Mouse (Mus musculus): ENCODE results near the gene Cdc123. TPM values are rescaled to one million over a fixed set of nuclear protein-coding genes. Genes with fewer than 3 reads are reported as not detected.

Gene Cdc123
- total and polyA plus RNA-seq, 2 experiments from 2014 or later: 72.9 to 233 TPM

DNA sequence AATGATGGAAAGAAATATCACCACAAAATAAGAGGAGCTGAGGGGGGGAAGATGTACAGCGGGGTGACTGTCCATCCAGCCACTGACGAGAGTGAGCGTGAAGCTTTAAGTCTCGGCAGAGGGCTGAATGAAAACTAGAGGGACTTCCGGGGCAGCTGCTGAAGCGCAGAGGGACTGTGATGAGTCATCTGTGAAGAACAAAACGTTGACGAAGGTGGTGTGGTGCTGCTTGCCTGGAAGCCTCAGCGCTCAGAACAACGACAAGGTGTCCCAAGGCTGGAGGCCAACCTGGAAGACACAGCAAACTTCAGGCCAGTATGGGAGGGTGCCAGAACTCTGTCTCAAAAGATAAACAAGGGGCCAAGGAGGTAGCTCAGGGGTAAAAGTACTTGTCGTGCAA, 4.1 kb downstream of the Cdc123 start:
- no peaks in the 10 kb centered on the region for H3K27me3 ChIP-seq (ENCODE audit: insufficient read depth, low read length)
- H3K4me2 ChIP-seq (ENCODE audit: low read depth, low read length, poor library complexity, severe bottlenecking): no peak overlapping the region
- ATAC-seq (ENCODE audit: low FRiP score) (no peak), DNase-seq (ENCODE audit: low spot score) (no peak)
- no peaks in the 10 kb centered on the region for H3K4me1 ChIP-seq (ENCODE audit: insufficient read depth, low read length)
- no peak overlapping the region for H3K9ac ChIP-seq (replicated peaks; ENCODE audit: low read length, poor library complexity, severe bottlenecking)
- peaks cover 22% of the 10 kb centered on the region for H3K36me3 ChIP-seq (ENCODE audit: insufficient read depth, low read length)
- 96% methylated on average over 11 of the region's 11 CpGs for WGBS
- H3K9me3 ChIP-seq (ENCODE audit: low read length): no peaks in the 10 kb centered on the region
- no peak overlapping the region for H3K4me3 ChIP-seq (ENCODE audit: low read depth, low read length)
- TF ChIP-seq CTCF (IDR thresholded peaks at IDR 0.05): no peak
- no peak overlapping the region for H3K27ac ChIP-seq (ENCODE audit: low read depth, low read length)

DNA sequence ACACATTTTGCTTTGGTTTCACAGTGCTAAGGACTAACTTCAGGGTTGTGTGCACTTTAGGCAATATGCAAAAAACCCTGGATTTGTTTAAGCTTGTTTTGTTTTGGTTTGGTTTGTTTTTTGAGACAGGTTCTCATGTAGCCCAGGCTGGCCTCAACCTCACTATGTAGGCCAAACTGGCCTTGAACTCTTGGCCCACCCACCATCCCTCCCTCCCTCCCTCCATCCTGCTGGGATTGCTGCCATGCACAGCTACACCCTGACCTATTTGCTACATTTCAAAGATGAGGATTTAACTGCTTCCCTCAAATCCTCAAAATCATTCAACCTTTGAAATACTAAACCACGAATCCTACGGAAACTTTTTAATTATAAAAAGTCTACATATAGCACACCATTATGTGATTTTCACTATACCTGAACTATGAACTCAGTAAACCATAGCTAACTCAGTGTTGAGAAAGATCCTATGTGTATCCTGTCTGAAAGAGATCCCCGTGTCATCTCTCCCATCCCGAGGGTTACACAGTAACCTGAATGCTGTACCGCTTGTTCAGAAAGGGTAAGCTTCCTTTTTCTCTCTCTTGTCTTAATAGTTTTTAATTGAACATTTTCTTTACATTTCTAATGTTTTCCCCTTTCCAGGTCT, 19.6 kb downstream of the Cdc123 start:
- H3K4me1 ChIP-seq (ENCODE audit: insufficient read depth, low read length): no peaks in the 10 kb centered on the region
- peaks cover 16% of the 10 kb centered on the region for H3K36me3 ChIP-seq (ENCODE audit: insufficient read depth, low read length)
- no peak overlapping the region for H3K4me2 ChIP-seq (ENCODE audit: low read depth, low read length, poor library complexity, severe bottlenecking)
- H3K4me3 ChIP-seq (ENCODE audit: low read depth, low read length): no peak overlapping the region
- H3K9ac ChIP-seq (replicated peaks; ENCODE audit: low read length, poor library complexity, severe bottlenecking): no peak overlapping the region
- H3K27ac ChIP-seq (ENCODE audit: low read depth, low read length): no peak overlapping the region
- WGBS: 95% methylated on average over 5 of the region's 5 CpGs
- no peak for ATAC-seq (ENCODE audit: low FRiP score)
- TF ChIP-seq CTCF (IDR thresholded peaks at IDR 0.05): no peak
- DNase-seq (ENCODE audit: low spot score): no peak
- no peaks in the 10 kb centered on the region for H3K27me3 ChIP-seq (ENCODE audit: insufficient read depth, low read length)
- no peaks in the 10 kb centered on the region for H3K9me3 ChIP-seq (ENCODE audit: low read length)

DNA sequence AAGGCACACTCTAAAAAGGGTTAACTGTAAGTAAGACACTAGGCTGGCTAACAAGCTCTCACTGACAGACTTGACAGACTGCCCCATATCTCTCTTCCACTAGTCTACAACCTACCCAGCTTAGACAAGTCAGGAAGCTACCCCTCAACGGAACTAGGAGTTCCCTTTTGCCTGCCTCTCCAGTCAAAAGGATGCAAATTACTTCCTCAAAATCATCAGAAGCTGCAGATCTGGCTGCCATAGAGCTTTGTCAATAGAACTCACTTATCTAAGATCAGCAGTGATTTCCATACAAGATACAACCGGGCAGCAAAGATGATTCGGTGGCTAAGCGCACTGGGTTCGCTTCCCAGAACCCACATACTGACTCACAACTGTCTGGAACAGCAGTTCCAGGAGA, 20.3 kb downstream of the Cdc123 start:
- ATAC-seq (ENCODE audit: low FRiP score) (no peak), DNase-seq (ENCODE audit: low spot score) (no peak)
- H3K27ac ChIP-seq (ENCODE audit: low read depth, low read length): no peak overlapping the region
- H3K4me1 ChIP-seq (ENCODE audit: insufficient read depth, low read length): no peaks in the 10 kb centered on the region
- no peak for TF ChIP-seq CTCF (IDR thresholded peaks at IDR 0.05)
- 87% methylated on average over 5 of the region's 5 CpGs for WGBS
- H3K4me3 ChIP-seq (ENCODE audit: low read depth, low read length): no peak overlapping the region
- peaks cover 21% of the 10 kb centered on the region for H3K36me3 ChIP-seq (ENCODE audit: insufficient read depth, low read length)
- H3K9me3 ChIP-seq (ENCODE audit: low read length): no peaks in the 10 kb centered on the region
- H3K4me2 ChIP-seq (ENCODE audit: low read depth, low read length, poor library complexity, severe bottlenecking): no peak overlapping the region
- no peak overlapping the region for H3K9ac ChIP-seq (replicated peaks; ENCODE audit: low read length, poor library complexity, severe bottlenecking)
- H3K27me3 ChIP-seq (ENCODE audit: insufficient read depth, low read length): no peaks in the 10 kb centered on the region

DNA sequence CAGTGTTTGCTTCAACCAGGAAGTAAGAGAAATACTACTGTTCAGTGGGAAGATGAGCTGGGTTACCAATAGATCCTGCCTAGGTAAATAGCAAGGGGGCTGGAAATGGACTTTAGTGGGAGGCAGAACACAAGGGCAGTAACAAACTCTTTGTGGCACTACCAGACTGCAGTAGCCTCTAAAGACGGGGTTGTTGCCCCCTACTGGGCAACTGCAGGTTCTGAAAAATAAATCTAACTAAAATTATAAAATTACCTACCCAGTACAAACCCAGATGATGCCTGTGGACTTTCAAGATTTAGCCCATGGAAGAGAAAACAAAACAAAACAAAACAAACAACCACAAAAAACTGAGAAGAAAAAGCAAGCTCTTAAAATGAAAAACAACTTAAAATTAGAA, 20.8 kb downstream of the Cdc123 start:
- no peak overlapping the region for H3K27ac ChIP-seq (ENCODE audit: low read depth, low read length)
- no peaks in the 10 kb centered on the region for H3K9me3 ChIP-seq (ENCODE audit: low read length)
- no peaks in the 10 kb centered on the region for H3K27me3 ChIP-seq (ENCODE audit: insufficient read depth, low read length)
- no peak overlapping the region for H3K9ac ChIP-seq (replicated peaks; ENCODE audit: low read length, poor library complexity, severe bottlenecking)
- H3K4me2 ChIP-seq (ENCODE audit: low read depth, low read length, poor library complexity, severe bottlenecking): no peak overlapping the region
- H3K4me1 ChIP-seq (ENCODE audit: insufficient read depth, low read length): no peaks in the 10 kb centered on the region
- peak; percentile 38 for DNase-seq (ENCODE audit: low spot score)
- no peak for ATAC-seq (ENCODE audit: low FRiP score)
- WGBS: 15% methylated on average over 1 of the region's 1 CpGs
- H3K36me3 ChIP-seq (ENCODE audit: insufficient read depth, low read length): peaks cover 21% of the 10 kb centered on the region
- TF ChIP-seq CTCF (IDR thresholded peaks at IDR 0.05): peak; percentile 63
- no peak overlapping the region for H3K4me3 ChIP-seq (ENCODE audit: low read depth, low read length)

DNA sequence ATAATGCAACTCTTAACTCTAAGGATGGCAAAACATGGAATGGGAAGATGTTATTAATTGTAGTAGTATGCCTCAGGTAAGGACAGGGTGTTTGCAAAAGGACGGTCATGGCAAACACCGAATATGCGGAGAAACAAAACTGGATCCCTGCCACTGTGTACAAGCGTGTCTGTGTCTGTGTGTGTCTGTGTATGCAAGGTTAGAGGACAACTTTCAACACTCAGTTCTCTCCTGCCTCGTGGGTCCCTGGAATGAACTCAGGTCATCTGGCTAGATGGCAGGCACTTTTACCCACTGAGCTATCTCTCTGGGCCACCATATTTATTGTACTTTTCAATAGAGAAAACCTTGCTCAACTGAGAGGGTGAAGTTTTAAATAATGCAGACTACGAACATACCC, 22.5 kb downstream of the Cdc123 start:
- Histone ChIP-seq H3K4me2 (ENCODE audit: low read depth, low read length, poor library complexity, severe bottlenecking) (no peak overlapping the region), H3K4me1 (ENCODE audit: insufficient read depth, low read length) (no peaks in the 10 kb centered on the region), H3K9ac (replicated peaks; ENCODE audit: low read length, poor library complexity, severe bottlenecking) (no peak overlapping the region), H3K27ac (ENCODE audit: low read depth, low read length) (no peak overlapping the region), H3K27me3 (ENCODE audit: insufficient read depth, low read length) (no peaks in the 10 kb centered on the region), H3K4me3 (ENCODE audit: low read depth, low read length) (no peak overlapping the region), H3K36me3 (ENCODE audit: insufficient read depth, low read length) (peaks cover 24% of the 10 kb centered on the region), H3K9me3 (ENCODE audit: low read length) (no peaks in the 10 kb centered on the region)
- ATAC-seq (ENCODE audit: low FRiP score) (no peak), DNase-seq (ENCODE audit: low spot score) (no peak)
- 97% methylated on average over 6 of the region's 6 CpGs for WGBS
- no peak for TF ChIP-seq CTCF (IDR thresholded peaks at IDR 0.05)

DNA sequence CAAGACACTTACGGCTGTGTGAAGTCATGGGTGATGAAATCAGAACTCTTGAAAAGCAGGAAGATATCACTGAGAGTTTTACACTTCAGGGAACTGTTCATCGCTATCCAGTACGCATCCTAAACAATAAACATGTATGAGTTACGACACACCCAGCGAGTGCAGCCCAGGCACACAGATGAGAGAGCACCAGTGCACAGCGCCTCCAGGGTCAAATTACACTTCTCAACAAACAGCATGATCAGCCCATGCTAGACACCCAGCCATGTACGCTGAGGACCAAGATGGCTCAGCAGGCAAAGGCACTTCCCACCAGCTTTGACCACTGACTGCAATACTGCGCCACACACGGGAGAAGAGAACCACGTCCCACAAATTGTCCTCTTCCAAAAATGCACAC, 23.7 kb downstream of the Cdc123 start:
- no peak for TF ChIP-seq CTCF (IDR thresholded peaks at IDR 0.05)

More for the DNA sequence above, 23.7 kb downstream of the Cdc123 start:
- no peak for ATAC-seq (ENCODE audit: low FRiP score)
- Histone ChIP-seq H3K4me3 (ENCODE audit: low read depth, low read length) (no peak overlapping the region), H3K4me2 (ENCODE audit: low read depth, low read length, poor library complexity, severe bottlenecking) (no peak overlapping the region), H3K27me3 (ENCODE audit: insufficient read depth, low read length) (no peaks in the 10 kb centered on the region), H3K4me1 (ENCODE audit: insufficient read depth, low read length) (no peaks in the 10 kb centered on the region), H3K9ac (replicated peaks; ENCODE audit: low read length, poor library complexity, severe bottlenecking) (no peak overlapping the region), H3K36me3 (ENCODE audit: insufficient read depth, low read length) (peaks cover 19% of the 10 kb centered on the region), H3K9me3 (ENCODE audit: low read length) (no peaks in the 10 kb centered on the region), H3K27ac (ENCODE audit: low read depth, low read length) (no peak overlapping the region)
- DNase-seq (ENCODE audit: low spot score): no peak
- WGBS: 94% methylated on average over 10 of the region's 10 CpGs

Measured in midbrain, postnatal 0 days (tissue).